Mouse (Mus musculus) c-Kit-negative CD71-positive TER-119-positive erythroid progenitor cells, embryonic 14.5 days (primary cell): Measurements from ENCODE around the gene Gm17359.

Experiments used
- DNase-seq: peaks from one replicate; pipeline ENCODE4 v3.0.0-alpha.2; 2013; ENCODE audit warnings: low read depth, low spot score

The Gm17359 gene

DNA sequence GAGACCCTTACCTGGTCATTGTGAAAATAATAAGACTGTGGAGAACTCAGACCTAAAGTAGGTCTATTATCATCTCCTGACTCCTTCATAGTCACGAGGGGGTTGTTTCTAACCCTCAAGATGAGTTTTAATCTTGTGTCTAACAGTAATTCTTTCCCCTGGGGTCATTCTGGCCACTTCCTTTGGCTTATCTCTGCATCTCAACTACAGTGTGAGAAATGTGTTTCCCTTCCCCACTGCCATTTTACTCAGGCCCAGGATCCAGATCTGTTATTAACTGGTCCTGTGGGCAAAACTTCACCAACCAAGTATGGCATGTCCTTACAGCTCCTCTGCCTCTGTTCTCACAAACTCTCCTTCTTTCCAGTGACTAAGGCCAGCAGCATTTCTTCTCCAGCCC lies 12.8 kb downstream of the Gm17359 start:
- DNase-seq: no peak

DNA sequence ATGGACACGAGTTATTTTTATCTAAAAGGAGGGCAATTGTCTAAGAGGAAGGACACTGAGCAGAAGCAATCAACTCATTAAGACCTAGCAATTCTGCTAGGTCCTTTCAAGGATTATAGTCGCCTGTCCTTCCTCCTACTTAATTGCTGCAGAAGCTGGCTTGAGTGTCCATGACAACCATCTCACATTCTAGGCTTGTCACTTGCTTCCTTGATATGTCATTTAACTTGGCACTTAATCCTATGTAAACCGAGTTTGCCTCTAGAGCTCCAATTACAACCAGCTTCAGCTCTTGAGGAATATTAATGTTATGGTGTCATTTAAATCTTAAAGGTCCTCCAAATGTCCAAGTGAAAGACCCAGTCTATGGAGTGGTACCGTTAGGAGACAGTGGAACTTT lies 22.3 kb downstream of the Gm17359 start:
- no peak for DNase-seq

- no peak for DNase-seq
Observed at GRCm38 (mm10) chr3:79360317-79361101, 24.0 kb downstream of the Gm17359 start.

DNA sequence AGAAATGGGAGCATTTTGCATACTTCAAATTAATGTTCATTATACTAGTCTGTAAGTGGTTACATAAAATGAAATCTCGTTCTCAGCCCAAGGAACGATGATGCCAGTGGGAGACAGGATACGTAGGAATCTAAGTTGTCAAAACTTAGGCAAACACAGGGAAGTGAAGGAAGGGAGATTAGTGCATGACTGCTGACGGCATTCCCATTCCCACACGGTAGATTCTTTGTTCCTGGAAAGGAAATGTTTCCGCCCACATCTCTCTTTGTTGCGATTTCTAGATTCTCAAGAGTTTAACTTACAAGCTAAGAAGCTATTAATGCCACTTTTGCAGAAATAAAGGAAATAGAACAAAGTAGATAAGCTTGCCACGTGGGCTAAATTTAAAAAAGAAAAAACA lies 29.6 kb downstream of the Gm17359 start:
- DNase-seq: no peak

GRCm38 (mm10) chr3:79368306-79368705 lies 31.8 kb downstream of the Gm17359 start:
- no peak for DNase-seq

GRCm38 (mm10) chr3:79370385-79370929 lies 34.0 kb downstream of the Gm17359 start:
- DNase-seq: no peak

DNA sequence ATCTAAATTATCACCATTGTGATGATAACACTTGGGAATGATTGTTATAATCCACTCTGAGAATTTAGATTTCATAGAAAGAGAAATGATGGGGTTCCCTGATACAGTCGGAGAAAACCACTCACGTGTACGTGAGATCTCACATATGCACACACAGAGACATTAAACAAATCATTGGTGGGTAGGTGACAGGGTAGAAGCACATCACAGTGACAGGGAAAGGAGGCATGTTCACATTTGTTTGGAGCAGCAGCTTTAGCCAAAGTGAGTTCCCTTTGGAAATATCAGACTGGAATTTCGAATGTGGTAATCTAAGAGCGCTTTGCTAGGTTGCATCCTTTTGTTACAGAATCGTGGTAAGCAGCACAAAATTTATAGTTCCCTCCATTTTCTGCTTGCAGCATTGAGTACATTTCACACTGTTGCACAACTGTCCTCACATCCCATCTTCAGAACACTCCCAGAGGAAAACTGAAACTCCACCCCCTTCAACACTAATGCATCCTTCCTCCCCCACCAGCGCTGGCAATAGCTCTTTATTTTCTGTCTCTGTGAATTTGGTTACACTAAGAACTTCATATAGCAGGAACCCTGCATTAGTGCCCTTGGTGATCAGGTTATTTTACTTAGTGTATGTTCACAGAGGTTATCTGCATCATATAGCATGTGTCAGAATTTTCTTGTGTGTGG lies 35.2 kb downstream of the Gm17359 start:
- no peak for DNase-seq

- DNase-seq: no peak
Observed at GRCm38 (mm10) chr3:79373930-79374329, 37.5 kb downstream of the Gm17359 start.

DNA sequence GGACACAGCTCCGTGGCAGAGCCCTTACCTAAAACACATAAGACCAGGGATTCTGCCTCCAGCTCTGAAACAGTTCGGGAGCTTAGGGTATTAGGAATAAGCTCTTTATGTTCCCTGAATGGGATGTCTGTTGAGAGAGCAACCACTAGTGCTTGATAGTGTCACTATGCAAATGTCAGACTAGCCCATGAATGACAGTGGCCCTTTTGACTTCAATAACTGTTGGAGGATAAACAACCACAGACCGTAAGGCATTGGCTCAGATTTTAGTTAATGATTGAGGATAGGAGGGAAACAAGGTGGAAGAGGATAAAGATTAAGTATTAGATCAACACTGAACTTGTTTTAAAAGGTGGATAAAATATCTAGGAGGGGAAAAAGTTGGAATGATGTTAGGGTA lies 41.6 kb downstream of the Gm17359 start:
- DNase-seq: no peak

DNA sequence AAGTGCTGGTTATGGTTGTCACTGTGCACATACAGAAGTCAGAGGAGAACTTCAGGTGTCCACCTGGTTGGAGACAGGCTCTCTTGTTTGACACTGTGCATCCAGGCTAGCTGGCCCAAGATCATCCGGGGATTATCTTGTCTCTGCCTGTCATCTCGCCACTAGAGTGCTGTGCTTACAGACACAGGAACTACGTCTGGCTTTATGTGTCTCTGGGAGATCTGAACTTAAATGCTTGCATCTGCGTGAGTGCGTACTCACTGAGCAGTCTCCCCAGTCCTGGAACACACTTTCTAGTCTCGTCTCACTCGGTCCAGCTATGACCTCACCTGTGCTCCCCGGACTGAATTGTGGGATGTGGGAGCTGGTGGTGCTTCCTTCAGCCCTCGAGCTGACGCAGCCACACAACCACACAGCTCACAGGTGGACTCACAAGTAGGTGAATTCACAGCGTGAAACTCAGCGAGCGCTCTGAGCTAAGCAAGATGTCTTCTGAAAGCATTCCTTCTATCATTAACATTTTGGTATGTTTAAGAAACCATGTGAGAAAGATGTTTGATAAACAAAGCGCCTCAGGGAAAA lies 42.9 kb downstream of the Gm17359 start:
- DNase-seq: no peak

- DNase-seq: no peak
Observed at GRCm38 (mm10) chr3:79379873-79380595, 43.6 kb downstream of the Gm17359 start.

- no peak for DNase-seq
Observed at GRCm38 (mm10) chr3:79381398-79381797, 44.9 kb downstream of the Gm17359 start.

DNA sequence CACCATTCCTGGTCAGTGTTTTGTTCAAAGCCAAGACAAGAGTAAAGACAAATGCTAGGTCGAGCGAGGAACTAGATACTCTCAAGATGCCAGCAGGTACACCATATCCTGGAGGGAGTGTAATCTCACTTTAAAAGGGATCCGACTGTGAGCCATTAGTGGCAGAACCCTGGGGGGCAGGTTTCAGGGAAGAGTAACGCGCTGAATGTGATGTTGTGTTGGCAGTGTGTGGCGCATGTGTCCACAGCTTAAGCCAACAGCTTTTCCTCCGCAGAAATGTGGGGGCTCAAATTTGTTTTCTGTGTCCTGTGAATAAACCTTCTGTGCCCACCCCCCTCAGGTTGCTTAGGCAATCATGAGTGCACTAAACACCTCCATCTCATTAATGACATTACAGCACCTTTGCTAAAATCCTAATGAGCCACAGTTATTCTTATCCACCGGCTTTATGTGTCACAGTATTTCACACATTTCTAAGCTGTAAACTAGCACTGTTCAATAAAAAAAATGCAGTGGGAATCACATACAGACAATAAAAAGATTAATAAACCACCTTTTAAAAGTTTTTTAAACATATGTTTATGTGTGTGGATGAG lies 49.1 kb downstream of the Gm17359 start:
- DNase-seq: no peak

- no peak for DNase-seq
Observed at GRCm38 (mm10) chr3:79389081-79389480, 52.6 kb downstream of the Gm17359 start.

GRCm38 (mm10) chr3:79400552-79400951 lies 64.1 kb downstream of the Gm17359 start:
- no peak for DNase-seq

GRCm38 (mm10) chr3:79402056-79402455 lies 65.6 kb downstream of the Gm17359 start:
- no peak for DNase-seq

- DNase-seq: no peak
Observed at GRCm38 (mm10) chr3:79408546-79408945, 72.1 kb downstream of the Gm17359 start.

GRCm38 (mm10) chr3:79409927-79410628 lies 73.6 kb downstream of the Gm17359 start:
- DNase-seq: no peak

DNA sequence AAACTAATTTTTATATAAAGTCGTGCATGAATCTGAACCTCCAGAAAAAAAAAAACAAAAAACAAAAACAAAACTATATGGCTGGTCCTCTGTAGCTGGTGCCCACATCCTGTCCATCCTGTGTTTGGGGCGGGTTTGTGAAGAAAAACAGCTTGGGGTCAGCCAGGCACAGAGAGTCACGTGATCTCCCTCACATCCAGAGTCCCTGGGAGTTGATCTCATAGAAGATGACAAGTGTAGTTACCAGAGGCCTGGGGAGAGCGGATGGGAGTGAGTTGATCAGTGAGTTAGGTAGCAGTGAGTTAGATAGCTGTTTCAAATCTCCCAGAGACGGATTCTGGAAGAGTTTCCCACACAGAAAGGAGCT lies 74.2 kb downstream of the Gm17359 start:
- DNase-seq: no peak

DNA sequence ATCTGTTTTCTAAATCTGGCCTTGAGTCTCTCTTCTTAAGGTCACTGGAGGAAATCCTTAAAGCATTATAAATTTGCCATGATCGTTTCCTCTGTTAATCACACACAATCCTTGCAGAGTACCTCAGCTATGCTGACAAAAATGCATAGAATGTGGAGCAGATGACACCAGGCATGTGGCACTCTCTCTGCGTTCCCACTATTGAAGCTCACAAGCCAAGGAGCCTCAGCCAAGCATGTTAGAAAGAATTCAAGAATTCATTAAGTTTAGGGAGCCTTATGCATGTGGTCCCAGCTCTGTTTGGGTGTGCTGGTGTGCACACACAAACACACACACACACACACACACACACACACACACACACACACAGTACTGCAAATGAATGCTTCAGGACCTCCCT lies 75.2 kb downstream of the Gm17359 start:
- DNase-seq: no peak

DNA sequence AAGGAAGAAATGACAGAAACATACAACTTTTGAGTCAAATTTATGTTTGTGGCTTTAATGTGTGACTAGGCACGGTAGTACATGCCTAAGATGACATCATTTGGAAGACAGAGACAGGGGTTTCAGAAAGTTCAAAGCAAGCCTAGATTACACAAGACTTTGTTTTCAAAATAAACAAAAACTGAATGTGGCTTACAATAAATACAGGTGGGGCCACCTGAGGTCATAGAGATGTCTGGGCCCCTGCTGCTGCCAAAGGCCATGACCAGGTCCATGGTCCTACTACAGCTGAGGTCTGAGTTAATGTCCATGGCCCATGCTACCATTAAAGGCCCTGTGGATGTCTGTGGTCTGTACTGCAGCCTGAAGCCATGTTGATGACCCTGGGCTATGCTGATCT lies 77.0 kb downstream of the Gm17359 start:
- no peak for DNase-seq
